Mouse (Mus musculus): ENCODE results near the gene Syt14.

Syt14 gene

DNA sequence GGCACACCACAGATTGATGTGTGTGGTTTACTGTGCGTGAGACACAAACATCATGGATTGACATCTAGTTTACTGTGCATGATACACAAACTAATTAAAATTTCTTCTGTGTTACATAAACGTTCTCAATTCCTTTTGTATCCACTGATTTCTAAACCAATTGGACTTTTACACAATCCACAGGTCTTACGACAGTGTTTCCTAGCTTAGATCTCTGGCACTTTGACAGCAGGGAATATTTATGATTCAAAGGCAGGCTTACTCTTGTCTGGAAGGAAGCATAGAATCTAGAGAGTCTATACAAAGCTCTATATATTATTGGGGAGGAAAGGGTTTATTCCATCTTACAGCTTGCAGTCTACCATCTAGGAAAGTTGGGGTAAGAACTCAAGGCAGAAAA, 171.1 kb downstream of the Syt14 start:
- DNase-seq (ENCODE audit: low read depth, low spot score): no peak

- DNase-seq (ENCODE audit: low read depth, low spot score): peak; percentile 62
Measured at GRCm38 (mm10) chr1:192861305-192861960, 174.1 kb downstream of the Syt14 start.

- no peak for DNase-seq (ENCODE audit: low read depth, low spot score)
Measured at GRCm38 (mm10) chr1:192860273-192860672, 175.3 kb downstream of the Syt14 start.

DNA sequence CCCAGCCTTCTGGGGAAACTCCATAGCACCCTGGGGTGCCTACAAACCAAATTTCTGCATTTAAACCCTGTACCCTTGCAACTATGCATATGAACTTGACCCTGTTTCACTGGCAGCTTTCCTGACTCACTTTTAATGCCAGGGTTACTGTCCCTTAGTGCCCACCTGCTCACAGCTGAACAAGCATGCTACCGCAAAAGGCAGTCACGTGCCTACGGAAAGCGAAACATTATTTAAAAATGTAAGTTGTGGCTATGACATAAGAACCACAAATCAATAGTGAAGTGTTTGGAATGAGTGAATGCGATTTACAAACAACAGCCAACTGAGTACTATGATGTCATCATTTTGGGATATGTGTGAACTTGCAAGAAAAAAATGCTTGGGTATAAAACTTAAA, 178.0 kb downstream of the Syt14 start:
- no peak for DNase-seq (ENCODE audit: low read depth, low spot score)

- DNase-seq (ENCODE audit: low read depth, low spot score): no peak
Measured at GRCm38 (mm10) chr1:192856931-192857330, 178.6 kb downstream of the Syt14 start.

GRCm38 (mm10) chr1:192856411-192856810, 179.2 kb downstream of the Syt14 start:
- DNase-seq (ENCODE audit: low read depth, low spot score): no peak

GRCm38 (mm10) chr1:192855474-192856230, 179.9 kb downstream of the Syt14 start, which contains the start of gene Sertad4:
Sertad4 (minus strand) TSS chr1:192855756.
- DNase-seq (ENCODE audit: low read depth, low spot score): peak; percentile 87

- DNase-seq (ENCODE audit: low read depth, low spot score): peak; percentile 56
Measured at GRCm38 (mm10) chr1:192854819-192855271, 180.7 kb downstream of the Syt14 start.

GRCm38 (mm10) chr1:192853988-192854818, 181.4 kb downstream of the Syt14 start:
- no peak for DNase-seq (ENCODE audit: low read depth, low spot score)

DNA sequence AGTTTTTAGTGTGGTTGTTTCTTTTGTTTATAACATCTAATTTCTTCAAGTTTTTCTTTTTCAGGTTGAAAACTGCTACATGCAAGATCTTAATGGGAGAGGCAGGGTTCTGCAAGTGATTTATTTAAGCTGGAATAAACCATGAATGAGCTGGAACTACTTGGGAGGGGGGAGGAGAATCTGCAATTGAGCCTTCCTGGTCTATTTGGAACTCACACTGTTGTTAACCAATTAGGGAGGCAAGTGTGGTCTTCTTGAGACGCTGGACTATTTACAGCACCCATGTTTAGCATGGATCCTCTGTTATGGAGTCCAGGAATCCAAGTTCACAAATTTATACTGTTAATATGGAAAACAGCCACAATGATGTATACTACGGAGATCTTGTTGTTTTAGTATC, 182.1 kb downstream of the Syt14 start:
- no peak for DNase-seq (ENCODE audit: low read depth, low spot score)

- DNase-seq (ENCODE audit: low read depth, low spot score): no peak
Measured at GRCm38 (mm10) chr1:192852047-192852446, 183.5 kb downstream of the Syt14 start.

DNA sequence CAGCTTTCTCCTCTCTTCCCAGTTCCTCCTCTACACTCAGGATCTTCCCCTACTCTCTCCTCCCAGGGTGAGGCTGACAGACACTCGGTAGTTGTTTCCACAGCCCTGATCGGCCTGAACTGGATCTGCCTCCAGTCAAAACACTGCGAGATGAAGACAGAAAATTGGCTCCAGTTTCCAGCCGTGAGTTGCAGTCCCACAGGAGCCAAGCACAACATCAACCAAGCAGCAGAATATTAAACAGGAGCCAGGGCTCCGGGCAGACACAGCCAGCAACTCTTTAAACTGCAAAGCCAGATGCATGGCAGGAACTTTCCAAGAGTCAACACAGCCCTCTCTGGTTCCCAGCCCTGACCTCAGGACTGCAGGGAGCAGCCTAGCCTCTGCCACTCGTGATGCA, 183.9 kb downstream of the Syt14 start:
- peak; percentile 27 for DNase-seq (ENCODE audit: low read depth, low spot score)

DNA sequence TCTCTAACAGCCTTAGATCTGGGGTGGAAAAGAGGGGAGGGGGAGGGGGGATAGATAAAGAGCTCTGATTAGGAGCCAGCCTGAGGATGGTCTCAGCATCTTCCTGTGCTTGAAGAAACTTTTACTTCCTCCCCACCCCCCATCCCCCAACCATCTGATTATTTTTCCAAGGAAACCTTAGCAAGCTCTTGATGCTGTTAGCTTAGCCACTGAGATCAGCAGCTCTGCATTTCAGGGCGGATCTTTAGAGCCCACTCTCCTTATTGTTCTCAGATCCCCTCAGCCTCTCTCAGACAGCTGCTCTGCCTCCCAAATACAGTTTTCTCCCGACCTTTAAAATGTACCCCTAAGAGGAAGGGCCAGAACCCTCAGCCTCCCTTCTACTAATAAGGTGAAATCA, 184.4 kb downstream of the Syt14 start:
- DNase-seq (ENCODE audit: low read depth, low spot score): no peak

- DNase-seq (ENCODE audit: low read depth, low spot score): no peak
Measured at GRCm38 (mm10) chr1:192849616-192850015, 186.0 kb downstream of the Syt14 start.

DNA sequence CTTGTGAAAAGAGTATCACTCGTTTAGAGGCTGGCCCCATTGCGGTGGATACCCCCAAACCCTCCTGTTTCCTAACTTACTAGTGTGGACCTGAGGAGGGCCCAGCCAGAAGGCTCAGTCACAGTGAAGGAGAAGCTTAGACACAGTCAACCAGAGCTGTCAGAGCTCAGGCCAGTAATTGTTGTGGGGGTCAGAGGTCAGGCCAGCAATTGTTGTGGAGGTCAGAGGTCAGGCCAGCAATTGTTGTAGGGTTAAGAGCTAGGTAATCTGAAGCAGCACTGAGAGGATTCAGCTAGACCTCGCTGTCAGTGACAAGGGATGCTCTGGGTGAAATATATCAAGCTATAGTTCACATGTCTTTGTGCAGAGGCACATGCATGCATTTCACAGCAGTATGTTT, 188.3 kb downstream of the Syt14 start:
- no peak for DNase-seq (ENCODE audit: low read depth, low spot score)
